Mouse (Mus musculus) lung, embryonic 15.5 days (tissue): ENCODE results near the gene Ctsw. TPM values are rescaled to one million over a fixed set of nuclear protein-coding genes. Genes with fewer than 3 reads are reported as not detected.

Experiments
- ATAC-seq: fragments of 200-750 bp; cut with Nextera tagmentation; 2 replicates; pipeline ENCODE4 v1.8.0; 2017; ENCODE audit warnings: moderate number of reproducible peaks, borderline replicate concordance; ENCODE audit not compliant: low FRiP score, low TSS enrichment; ENCODE audit errors: extremely low read depth
- H3K27ac ChIP-seq: fragments of 300-500 bp; sonication (generic); 2 replicates; pipeline ENCODE4 v1.5.1; 2015; ENCODE audit warnings: moderate library complexity, mild to moderate bottlenecking, inconsistent platforms
- H3K27me3 ChIP-seq: fragments of 300-500 bp; sonication (generic); 2 replicates; pipeline ENCODE4 v1.6.1; 2015; ENCODE audit warnings: inconsistent platforms
- H3K36me3 ChIP-seq: fragments of 300-500 bp; sonication (generic); 2 replicates; pipeline ENCODE4 v1.6.1; 2015; ENCODE audit warnings: inconsistent platforms
- H3K4me1 ChIP-seq: fragments of 300-500 bp; sonication (generic); 2 replicates; pipeline ENCODE4 v1.6.1; 2015; ENCODE audit warnings: inconsistent platforms
- H3K4me2 ChIP-seq: fragments of 300-500 bp; sonication (generic); 2 replicates; pipeline ENCODE4 v1.6.1; 2015; ENCODE audit warnings: inconsistent platforms, mild to moderate bottlenecking, moderate library complexity
- H3K4me3 ChIP-seq: fragments of 300-500 bp; sonication (generic); 2 replicates; pipeline ENCODE4 v1.5.1; 2015; ENCODE audit warnings: mild to moderate bottlenecking, inconsistent platforms
- H3K9ac ChIP-seq: fragments of 300-500 bp; sonication (generic); 2 replicates; pipeline ENCODE4 v1.6.1; 2015; ENCODE audit warnings: inconsistent platforms
- H3K9me3 ChIP-seq: fragments of 300-500 bp; sonication (generic); 2 replicates; pipeline ENCODE4 v1.6.1; 2016; ENCODE audit warnings: inconsistent platforms
- WGBS: fragments of 180-500 bp; shearing (Covaris S2); methylation state at CpG from one replicate; pipeline ENCODE4 v1.1.7; 2015; 5-methylcytosine and 5-hydroxymethylcytosine counted together
- polyA plus RNA-seq: library from polyadenylated mRNA; unstranded; fragments of >200 nt; fragmentation: Nextera tagmentation; extraction: Ambion mirVana; gene quantifications from 2 replicates; pipeline ENCODE4 v1.2.1, GENCODE M21; 2015

Gene Ctsw
- polyA plus RNA-seq, 1 experiment from 2014 or later = 3.3 TPM

GRCm38 (mm10) chr19:5445747-5446146 is 22.6 kb downstream of the Ctsw start:
- Histone ChIP-seq H3K4me2 (no peak overlapping the region), H3K9me3 (no peaks in the 10 kb centered on the region), H3K4me3 (no peak overlapping the region), H3K9ac (no peak overlapping the region), H3K36me3 (no peaks in the 10 kb centered on the region), H3K4me1 (peaks cover 24% of the 10 kb centered on the region), H3K27ac (no peak overlapping the region), H3K27me3 (peaks cover 41% of the 10 kb centered on the region)
- ATAC-seq = no peak
- 87% methylated on average over 5 of the region's 5 CpGs for WGBS

GRCm38 (mm10) chr19:5444954-5445353 is 23.4 kb downstream of the Ctsw start:
- H3K9ac ChIP-seq = no peak overlapping the region
- H3K27ac ChIP-seq = no peak overlapping the region
- H3K4me3 ChIP-seq = no peak overlapping the region
- H3K27me3 ChIP-seq = peaks cover 33% of the 10 kb centered on the region
- H3K36me3 ChIP-seq = no peaks in the 10 kb centered on the region
- no peaks in the 10 kb centered on the region for H3K9me3 ChIP-seq
- 13% methylated on average over 7 of the region's 7 CpGs for WGBS
- H3K4me2 ChIP-seq = no peak overlapping the region
- H3K4me1 ChIP-seq = peaks cover 24% of the 10 kb centered on the region
- ATAC-seq = no peak

- H3K36me3 ChIP-seq = no peaks in the 10 kb centered on the region
- peaks cover 28% of the 10 kb centered on the region for H3K27me3 ChIP-seq
- no peak for ATAC-seq
- H3K9ac ChIP-seq = no peak overlapping the region
- no peak overlapping the region for H3K4me3 ChIP-seq
- H3K4me2 ChIP-seq = no peak overlapping the region
- WGBS = 57% methylated on average over 9 of the region's 9 CpGs
- H3K27ac ChIP-seq = no peak overlapping the region
- H3K4me1 ChIP-seq = peaks cover 24% of the 10 kb centered on the region
- H3K9me3 ChIP-seq = no peaks in the 10 kb centered on the region
Measured at GRCm38 (mm10) chr19:5444371-5444908, 23.9 kb downstream of the Ctsw start.

GRCm38 (mm10) chr19:5433951-5434350 is 34.4 kb downstream of the Ctsw start:
- peak overlapping the region; percentile 79 for H3K4me2 ChIP-seq
- no peaks in the 10 kb centered on the region for H3K27me3 ChIP-seq
- peak overlapping the region; percentile 36; the same call in 1 of the 2 replicates for H3K9ac ChIP-seq
- no peak for ATAC-seq
- no peaks in the 10 kb centered on the region for H3K9me3 ChIP-seq
- WGBS = 47% methylated on average over 7 of the region's 7 CpGs
- H3K36me3 ChIP-seq = no peaks in the 10 kb centered on the region
- peaks cover 18% of the 10 kb centered on the region for H3K4me1 ChIP-seq
- H3K27ac ChIP-seq = peak overlapping the region; percentile 85
- H3K4me3 ChIP-seq = peak overlapping the region; percentile 36; the same call in 1 of the 2 replicates

- Histone ChIP-seq H3K9ac (peak overlapping the region; percentile 36; the same call in 1 of the 2 replicates), H3K4me1 (peaks cover 18% of the 10 kb centered on the region), H3K27ac (peak overlapping the region; percentile 85), H3K36me3 (no peaks in the 10 kb centered on the region), H3K9me3 (no peaks in the 10 kb centered on the region), H3K4me2 (peak overlapping the region; percentile 79), H3K27me3 (no peaks in the 10 kb centered on the region), H3K4me3 (peak overlapping the region; percentile 36)
- peak; percentile 66 for ATAC-seq
- 2% methylated on average over 16 of the region's 16 CpGs for WGBS
Measured at GRCm38 (mm10) chr19:5432992-5433852, 35.1 kb downstream of the Ctsw start.

GRCm38 (mm10) chr19:5431911-5432464 is 36.3 kb downstream of the Ctsw start:
- ATAC-seq = no peak
- no peak overlapping the region for H3K27ac ChIP-seq
- H3K27me3 ChIP-seq = no peaks in the 10 kb centered on the region
- no peak overlapping the region for H3K4me3 ChIP-seq
- no peak overlapping the region for H3K4me2 ChIP-seq
- peaks cover 4% of the 10 kb centered on the region for H3K36me3 ChIP-seq
- no peak overlapping the region for H3K9ac ChIP-seq
- no peaks in the 10 kb centered on the region for H3K9me3 ChIP-seq
- peaks cover 22% of the 10 kb centered on the region for H3K4me1 ChIP-seq
- WGBS = 64% methylated on average over 4 of the region's 4 CpGs

- no peak for ATAC-seq
- peaks cover 36% of the 10 kb centered on the region for H3K4me1 ChIP-seq
- no peak overlapping the region for H3K27ac ChIP-seq
- no peak overlapping the region for H3K4me3 ChIP-seq
- H3K27me3 ChIP-seq = no peaks in the 10 kb centered on the region
- H3K36me3 ChIP-seq = peaks cover 14% of the 10 kb centered on the region
- no peak overlapping the region for H3K9ac ChIP-seq
- 72% methylated on average over 1 of the region's 1 CpGs for WGBS
- no peak overlapping the region for H3K4me2 ChIP-seq
- no peaks in the 10 kb centered on the region for H3K9me3 ChIP-seq
Measured at GRCm38 (mm10) chr19:5430408-5430807, 37.9 kb downstream of the Ctsw start.

GRCm38 (mm10) chr19:5429806-5430205 is 38.5 kb downstream of the Ctsw start:
- Histone ChIP-seq H3K4me3 (no peak overlapping the region), H3K27ac (no peak overlapping the region), H3K27me3 (no peaks in the 10 kb centered on the region), H3K36me3 (peaks cover 14% of the 10 kb centered on the region), H3K4me2 (no peak overlapping the region), H3K4me1 (peaks cover 36% of the 10 kb centered on the region), H3K9me3 (no peaks in the 10 kb centered on the region), H3K9ac (no peak overlapping the region)
- ATAC-seq = no peak
- 54% methylated on average over 8 of the region's 8 CpGs for WGBS

- Histone ChIP-seq H3K4me1 (peaks cover 36% of the 10 kb centered on the region), H3K36me3 (peaks cover 14% of the 10 kb centered on the region), H3K27me3 (no peaks in the 10 kb centered on the region), H3K9me3 (no peaks in the 10 kb centered on the region), H3K4me2 (no peak overlapping the region), H3K27ac (no peak overlapping the region), H3K4me3 (no peak overlapping the region), H3K9ac (no peak overlapping the region)
- WGBS = 62% methylated on average over 4 of the region's 4 CpGs
- no peak for ATAC-seq
Measured at GRCm38 (mm10) chr19:5429219-5429618, 39.1 kb downstream of the Ctsw start.

GRCm38 (mm10) chr19:5428083-5428482 is 40.2 kb downstream of the Ctsw start:
- 86% methylated on average over 2 of the region's 2 CpGs for WGBS
- no peak for ATAC-seq
- Histone ChIP-seq H3K36me3 (peaks cover 15% of the 10 kb centered on the region), H3K27ac (no peak overlapping the region), H3K9ac (no peak overlapping the region), H3K4me3 (no peak overlapping the region), H3K27me3 (no peaks in the 10 kb centered on the region), H3K4me1 (peaks cover 34% of the 10 kb centered on the region), H3K9me3 (no peaks in the 10 kb centered on the region), H3K4me2 (no peak overlapping the region)

GRCm38 (mm10) chr19:5426640-5427290 is 41.5 kb downstream of the Ctsw start:
- Histone ChIP-seq H3K9me3 (no peaks in the 10 kb centered on the region), H3K36me3 (peaks cover 27% of the 10 kb centered on the region), H3K4me3 (peak overlapping the region; percentile 79; the same call in 1 of the 2 replicates), H3K4me1 (peaks cover 31% of the 10 kb centered on the region), H3K27me3 (no peaks in the 10 kb centered on the region), H3K27ac (no peak overlapping the region), H3K4me2 (peak overlapping the region; percentile 70; the same call in 1 of the 2 replicates), H3K9ac (no peak overlapping the region)
- ATAC-seq = no peak
- WGBS = 86% methylated on average over 13 of the region's 13 CpGs
